Mouse (Mus musculus) B cell, adult 2 months (primary cell): ENCODE measurements around the gene Mfng.
A peak's percentile ranks its signal among the peaks of the same experiment; 100 is the strongest.

Experiments
- DNase-seq, 2 experiments: peaks; one replicate each; pipeline ENCODE4 v3.0.0; 2022

The Mfng gene

GRCm38 (mm10) chr15:78712335-78713258, 60.7 kb downstream of the Mfng start:
- DNase-seq = peak; percentile 53 to 60

- DNase-seq = no peak
These were observed 61.3 kb downstream of the Mfng start for GRCm38 (mm10) chr15:78711935-78712334.

- no peak for DNase-seq
These were observed 62.6 kb downstream of the Mfng start for GRCm38 (mm10) chr15:78710634-78711033.

GRCm38 (mm10) chr15:78709767-78710166, 63.5 kb downstream of the Mfng start:
- DNase-seq = no peak

- DNase-seq = no peak
These were observed 66.6 kb downstream of the Mfng start for GRCm38 (mm10) chr15:78706630-78707029.
